Mouse (Mus musculus) common myeloid progenitor, adult 5-6 weeks (primary cell): ENCODE measurements around the gene Nacad. TPM values are rescaled to one million over a fixed set of nuclear protein-coding genes. Genes with fewer than 3 reads are reported as not detected.

Experiments
- ATAC-seq: replicated peaks from 2 replicates; pipeline ENCODE4 v1.8.0; 2016; ENCODE audit warnings: low read depth, mild to moderate bottlenecking, moderate TSS enrichment, inconsistent platforms; ENCODE audit not compliant: poor library complexity, severe bottlenecking
- total RNA-seq: library from RNA; stranded (forward); fragments of 200-1000, 187-1606 nt; gene quantifications from 2 replicates; pipeline ENCODE4 v1.2.3, GENCODE M21; 2017

The Nacad gene
- total RNA-seq, result not detected in 2 replicates

DNA sequence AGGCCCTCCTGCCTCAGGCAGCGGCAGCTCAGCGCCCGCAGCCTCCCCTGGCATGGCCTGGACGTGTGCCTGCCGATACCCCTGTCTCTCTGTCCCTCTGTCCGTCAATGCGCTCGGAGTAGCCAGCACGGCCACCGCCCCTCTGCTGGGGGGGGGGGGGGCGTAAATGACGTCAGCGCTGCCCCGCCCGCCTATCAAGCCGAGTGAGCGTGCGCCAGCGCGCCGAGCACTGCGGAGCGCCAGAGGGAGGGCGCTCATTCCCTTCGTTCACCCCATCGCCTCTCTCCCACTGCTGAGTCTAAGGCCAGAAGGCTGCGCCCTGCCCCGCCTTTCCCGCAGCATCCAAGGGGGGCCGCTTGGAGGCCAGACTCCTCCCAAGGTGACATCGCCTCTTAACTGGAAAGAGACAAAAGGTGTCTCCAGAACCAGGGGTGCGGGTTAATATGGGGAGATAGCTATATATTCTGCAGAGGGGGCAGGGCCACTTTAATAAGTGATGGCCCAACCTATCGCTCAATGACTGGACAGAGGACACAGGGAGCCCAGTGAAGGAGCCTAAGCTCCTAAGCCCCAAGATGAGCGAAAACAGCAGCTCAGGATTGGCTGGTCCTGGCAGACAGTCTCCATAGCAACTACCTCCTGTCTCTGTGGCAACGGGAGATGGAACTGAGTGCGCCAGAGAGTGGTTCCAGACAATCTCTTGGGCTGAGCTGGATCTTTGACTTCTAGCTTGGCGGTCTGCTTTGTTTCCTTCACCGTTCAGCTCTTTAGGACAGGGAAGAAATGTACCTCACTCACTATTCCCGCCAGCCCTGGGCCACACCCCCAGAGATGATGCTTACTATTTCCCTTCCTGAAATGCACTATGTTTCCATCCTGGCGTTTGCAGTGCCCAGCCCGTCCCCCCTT lies at the start of gene Nacad:
Gene Nacad, minus strand, starts transcription at position 563 of the 909 bp plus-strand sequence.
- ATAC-seq, result peak; percentile 24

DNA sequence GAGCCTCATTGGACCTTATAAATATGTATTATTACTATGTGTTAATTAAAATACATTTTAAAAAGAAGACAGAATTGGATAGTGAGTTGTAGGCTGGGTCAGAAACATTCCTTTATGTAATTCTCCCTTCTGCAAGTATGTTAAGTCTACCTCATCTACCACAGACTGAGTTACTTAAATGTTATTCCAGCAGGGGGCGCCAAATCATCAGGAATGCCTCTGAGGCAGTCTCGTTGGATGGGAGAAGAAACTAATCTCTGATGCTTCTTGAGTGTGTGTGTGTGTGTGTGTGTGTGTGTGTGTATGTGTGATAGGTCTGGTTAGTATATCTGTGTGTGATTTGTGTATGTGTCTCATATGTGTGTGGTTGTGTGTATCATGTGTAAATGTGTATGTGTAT lies 49.0 kb upstream of the Nacad start:
- peak; percentile 77 for ATAC-seq

DNA sequence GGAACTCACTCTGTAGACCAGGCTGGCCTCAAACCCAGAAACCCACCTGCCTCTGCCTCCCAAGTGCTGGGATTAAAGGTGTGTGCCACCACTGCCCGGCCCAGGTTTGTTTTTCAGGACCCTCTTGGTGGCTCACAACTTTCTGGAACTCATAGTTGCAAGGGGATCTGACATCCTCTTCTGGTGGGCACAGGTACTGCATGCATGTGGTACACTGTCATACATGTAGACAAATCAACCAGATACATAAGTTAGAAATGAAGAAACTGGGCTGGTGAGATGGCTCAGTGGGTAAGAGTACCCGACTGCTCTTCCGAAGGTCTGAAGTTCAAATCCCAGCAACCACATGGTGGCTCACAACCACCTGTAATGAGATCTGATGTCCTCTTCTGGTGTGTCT lies 47.1 kb upstream of the Nacad start:
- ATAC-seq, result peak; percentile 63; the same call in 1 of the 2 replicates

DNA sequence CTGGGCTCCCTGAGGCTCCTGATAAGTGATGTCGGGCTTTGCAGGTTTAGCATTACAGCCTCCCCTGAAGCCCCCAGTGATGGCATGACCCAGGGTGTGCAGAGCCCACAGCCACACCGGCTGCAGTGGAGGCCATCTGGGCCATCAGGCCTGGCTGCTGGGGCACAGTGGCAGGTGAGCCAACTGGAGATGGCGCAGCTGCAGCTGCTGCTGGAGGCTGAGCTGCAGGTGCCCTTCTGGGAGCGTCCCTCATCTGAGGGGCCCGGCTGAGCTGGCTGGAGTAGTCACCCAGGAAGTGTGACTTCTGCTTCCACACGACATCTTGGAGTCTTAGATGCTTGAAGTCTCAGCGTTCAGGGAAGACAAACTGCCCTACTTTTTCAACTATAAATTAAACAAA lies 44.7 kb upstream of the Nacad start:
- ATAC-seq, result no peak

DNA sequence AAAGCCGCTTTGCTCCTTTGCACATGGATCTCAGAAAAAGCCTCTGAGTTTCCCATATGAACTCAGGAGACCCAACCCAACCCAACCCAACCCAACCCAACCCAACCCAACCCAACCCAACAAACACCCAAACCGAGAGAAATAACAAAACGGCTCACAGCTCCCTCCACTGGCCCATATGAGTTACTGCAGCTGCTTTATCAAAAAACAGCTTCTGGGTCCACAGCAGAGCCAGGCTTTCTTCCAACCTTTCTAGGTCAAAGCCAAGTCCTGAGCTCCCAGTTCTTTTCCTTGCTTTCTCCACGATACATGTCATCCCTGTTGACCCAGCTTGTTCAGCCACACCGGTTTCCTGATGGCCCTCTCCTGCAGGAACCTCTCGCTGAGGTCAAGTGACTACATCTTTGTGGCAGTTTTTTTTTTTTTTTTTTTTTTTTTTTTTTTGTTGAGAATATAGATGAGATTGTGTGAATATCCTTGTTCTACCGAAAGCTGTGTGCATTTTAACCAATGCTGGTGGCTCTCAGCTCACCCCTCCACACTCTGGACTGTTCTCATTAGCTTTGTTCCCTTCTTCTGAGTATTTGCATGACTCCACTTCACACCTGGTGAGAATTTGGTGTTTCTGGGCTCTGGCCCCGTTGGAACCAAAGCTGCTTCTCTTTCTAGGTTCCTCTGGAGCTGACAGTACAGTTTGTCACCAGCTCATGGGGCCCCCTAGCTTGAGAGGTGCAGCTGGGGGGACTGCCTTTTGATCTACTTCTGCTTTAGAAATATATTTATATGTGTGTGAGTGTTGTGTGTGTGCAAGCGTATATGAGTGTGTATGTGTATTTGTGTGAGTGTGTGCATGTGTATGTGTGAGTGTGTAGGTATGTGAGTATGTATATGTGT lies 42.2 kb upstream of the Nacad start:
- 0 out of 2 replicates have a peak, but pooled peaks have one; percentile 29 for ATAC-seq

DNA sequence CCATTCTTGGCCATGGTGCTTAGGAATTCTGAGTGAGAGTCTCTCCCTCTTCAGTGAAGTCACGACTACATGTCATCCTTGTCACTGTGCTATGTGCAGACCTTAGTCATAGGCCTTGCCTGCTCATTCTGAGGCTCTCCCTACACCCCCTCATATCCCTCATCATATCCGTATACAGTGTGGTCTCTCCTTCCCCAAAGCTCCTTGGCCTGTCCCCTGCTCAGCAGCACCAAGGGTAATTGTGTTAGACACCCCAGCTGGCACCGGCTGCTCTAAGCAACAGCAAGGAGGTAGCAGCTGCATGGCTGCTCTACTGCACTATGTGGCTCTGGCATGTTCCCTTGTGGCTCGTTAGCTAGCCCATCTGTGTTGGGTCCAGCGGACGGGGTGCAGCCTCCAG lies 38.7 kb upstream of the Nacad start:
- no peak for ATAC-seq

DNA sequence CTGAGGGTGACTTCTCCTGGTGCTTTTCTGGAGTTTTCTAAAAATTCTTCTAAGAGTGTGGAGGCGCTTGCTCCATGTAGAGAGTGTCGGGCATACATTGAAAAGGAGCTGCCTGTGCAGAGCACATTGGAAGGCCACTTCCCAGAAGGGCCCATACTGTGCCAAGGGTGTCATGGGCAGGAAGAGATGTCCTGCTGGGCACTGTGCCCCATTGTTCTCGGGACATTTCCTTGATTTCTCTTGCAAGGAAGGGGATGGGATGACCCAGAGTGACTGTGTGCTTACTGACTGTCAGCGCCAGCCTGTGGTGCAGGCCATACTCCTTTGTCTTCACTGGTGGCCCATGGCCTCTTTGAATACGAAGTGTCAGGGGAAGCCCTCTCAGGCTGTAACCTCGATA lies 33.2 kb upstream of the Nacad start:
- no peak for ATAC-seq

DNA sequence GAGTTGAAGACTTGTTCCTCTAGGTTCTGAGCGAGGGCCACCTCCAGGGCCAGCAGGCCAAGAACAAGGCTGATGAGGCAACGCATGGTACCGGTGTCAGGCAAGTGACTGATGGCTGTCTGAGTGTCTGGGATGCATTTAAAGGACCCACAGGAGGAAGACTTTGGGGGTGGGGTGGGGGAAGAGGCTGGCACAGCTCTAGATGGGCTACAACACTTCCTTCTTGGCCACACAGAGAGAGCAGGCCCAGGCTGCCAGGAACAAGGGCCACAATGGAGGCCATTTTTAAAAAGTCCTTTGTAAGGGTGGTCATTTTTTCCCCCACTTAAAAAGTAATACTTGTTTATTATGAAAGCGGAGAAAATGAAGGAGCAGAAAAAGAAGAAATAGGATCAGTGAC lies 32.7 kb upstream of the Nacad start, which contains the start of gene Wap:
Gene Wap, minus strand, starts transcription at position 101 of the 400 bp plus-strand sequence.
- no peak for ATAC-seq

DNA sequence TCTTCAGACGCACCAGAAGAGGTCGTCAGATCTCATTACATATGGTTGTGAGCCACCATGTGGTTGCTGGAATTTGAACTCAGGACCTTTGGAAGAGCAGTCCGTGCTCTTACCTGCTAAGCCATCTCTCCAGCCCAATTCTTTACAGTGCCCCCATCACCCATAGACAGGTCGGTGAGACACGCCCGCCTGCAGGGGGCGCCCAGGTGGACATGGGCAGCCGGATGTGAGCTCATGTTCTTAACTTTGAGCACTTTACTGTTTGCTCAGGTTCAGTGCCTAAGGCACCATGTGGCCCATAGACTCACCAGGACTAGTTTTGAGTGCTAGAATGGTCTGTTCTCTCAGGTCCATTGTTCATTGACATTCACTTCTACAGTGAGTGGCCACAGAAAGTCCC lies 30.3 kb upstream of the Nacad start:
- ATAC-seq, result no peak

DNA sequence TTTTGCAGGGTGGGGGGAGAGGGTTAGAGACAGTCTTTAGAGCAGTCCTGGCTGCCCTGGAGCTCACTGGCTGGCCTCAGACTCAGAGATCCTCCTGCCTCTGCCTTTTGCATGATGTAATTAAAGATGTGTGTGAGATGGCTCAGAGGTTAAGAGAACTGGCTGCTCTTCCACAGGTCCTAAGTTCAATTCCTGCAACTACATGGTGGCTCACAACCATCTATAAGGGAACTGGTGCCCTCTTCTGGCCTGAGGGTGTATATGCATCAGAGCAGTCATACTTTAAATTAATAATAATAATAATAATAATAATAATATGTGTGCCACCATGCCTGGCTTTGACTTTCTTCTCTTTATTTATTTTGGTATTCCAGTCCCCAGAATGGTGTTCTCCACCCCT lies 23.8 kb upstream of the Nacad start:
- no peak for ATAC-seq

DNA sequence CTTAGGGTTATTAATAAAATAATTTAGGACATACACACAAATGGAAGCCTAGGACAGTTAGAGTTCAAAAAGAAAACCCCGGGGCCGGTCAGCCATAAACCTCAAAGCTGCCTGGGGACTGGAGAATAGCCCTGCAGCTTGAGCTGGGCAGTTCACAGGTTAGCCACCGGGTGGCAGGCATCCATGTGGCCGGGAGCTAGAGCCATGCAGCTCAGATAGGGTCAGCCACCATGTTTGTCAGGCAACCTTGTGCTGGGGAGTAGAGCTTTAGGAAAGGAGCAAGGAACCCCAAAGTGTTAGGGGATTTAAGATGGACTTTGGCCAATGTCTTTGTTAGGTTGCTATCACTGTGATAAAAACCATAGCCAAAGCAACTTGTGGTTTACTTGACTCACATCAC lies 22.7 kb upstream of the Nacad start:
- ATAC-seq, result peak; percentile 28; the same call in 1 of the 2 replicates

DNA sequence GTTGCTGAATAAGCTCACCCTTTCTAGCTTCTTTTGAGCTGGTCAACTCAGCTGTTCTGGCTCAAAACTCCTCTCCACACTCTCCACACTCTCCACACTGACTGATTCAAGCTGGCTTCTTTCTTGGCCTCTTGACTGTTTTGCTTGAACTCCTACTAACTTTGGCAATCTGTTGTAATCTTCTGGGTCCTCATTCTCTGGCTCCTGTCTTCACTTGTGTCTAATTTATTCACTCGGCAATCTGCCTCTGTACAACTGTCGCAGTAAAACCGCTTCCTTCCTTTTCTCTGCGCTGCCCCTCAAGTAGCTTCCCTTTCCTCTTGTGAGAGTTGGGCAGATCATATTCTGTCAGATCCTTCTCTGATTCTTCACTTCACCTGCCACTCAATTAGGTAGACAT lies 21.9 kb upstream of the Nacad start:
- peak; percentile 41 for ATAC-seq

DNA sequence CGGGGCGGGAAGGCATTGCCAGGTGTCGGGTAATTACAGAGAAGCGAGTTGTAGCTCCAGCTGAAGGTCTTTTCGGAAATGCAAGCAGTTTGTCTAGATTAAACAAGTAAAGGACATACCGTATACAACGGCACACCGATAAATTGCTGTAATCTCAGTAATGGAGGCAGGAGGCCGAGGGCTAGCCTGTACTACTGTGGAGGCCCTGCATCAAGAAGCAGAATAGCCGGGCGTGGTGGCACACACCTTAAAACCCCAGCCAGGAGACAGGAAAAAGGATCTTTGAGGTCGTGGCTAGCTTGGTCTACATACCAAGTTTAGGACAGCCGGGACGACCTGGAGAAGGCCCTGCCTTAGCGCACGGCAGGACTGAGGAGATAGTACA lies 20.5 kb upstream of the Nacad start:
- ATAC-seq, result no peak

DNA sequence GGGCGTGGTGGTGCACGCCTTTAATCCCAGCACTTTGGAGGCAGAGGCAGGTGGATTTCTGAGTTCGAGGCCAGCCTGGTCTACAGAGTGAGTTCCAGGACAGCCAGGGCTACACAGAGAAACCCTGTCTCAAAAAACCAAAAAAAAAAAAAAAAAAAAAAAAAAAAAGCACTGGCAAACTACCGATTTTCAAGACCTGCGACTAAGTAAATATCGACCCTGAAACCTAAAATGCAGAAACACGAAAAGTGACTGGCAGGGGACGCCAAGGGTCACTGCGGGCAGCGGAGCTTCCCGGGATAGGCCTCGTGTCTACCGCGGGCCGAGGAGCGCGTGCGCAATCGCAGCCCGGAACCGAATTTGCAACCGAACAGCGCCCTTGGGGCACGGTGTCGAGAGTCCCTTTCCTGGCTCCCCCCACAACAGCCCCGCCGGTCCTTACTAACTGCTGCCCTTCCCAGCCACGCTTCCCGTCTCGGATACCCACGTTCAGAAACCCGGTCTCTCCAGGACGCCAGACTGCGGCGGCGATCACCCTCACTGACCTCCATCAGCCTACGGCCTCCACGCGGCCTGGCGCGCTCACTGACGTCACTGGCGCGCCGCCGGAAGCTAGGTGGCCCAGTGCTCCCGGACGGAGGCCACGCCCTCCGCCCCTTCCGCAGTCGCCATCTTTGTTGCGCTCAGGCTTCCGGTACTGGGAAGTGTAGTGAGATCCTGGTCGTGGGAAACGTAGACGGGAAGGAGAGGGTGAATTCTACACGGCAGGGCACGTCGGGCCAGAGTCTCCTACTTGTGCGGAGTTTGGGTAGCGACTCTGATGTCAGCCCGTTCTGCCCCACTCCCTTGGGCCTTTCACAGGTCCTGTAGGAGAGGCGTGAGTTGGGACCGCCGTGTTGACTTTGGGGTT lies 19.9 kb upstream of the Nacad start, which contains the start of gene Tbrg4:
Gene Tbrg4, minus strand, starts transcription at position 590 of the 910 bp plus-strand sequence.
- peak; percentile 75 for ATAC-seq

DNA sequence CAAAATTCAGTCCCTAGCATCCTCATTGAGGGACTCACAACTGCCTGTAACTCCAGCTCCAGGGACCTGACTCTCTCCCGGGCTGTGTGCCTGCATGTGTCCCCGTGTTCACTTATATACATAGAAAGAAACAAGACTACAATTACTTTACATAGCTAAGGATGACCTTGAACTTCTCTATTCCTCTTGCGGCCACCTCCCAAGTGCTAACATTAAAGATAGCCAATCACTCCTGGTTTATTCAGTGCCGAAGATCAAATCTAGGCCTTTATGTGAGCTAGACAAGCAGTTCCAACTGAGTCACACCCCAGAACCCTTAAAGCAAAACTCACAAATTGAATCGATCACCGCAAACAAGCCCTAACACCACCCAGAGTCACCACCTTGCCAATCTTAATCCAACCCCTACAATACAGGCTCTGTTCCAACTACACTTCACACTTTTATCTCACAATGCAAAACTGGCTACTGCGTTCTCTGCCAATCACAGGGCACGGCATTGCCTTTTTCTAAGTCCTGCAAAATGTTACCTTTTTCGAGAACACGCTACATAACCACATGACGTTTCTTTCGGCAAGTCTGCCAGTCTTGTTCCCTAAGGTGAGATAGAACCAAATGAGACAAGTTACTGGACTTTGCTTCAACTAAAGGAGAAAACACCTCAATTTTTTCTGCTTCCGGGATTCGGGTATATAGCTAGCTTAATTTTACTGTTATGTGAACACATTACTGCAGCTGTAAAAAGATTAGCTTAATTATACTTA lies 18.9 kb upstream of the Nacad start:
- ATAC-seq, result no peak

DNA sequence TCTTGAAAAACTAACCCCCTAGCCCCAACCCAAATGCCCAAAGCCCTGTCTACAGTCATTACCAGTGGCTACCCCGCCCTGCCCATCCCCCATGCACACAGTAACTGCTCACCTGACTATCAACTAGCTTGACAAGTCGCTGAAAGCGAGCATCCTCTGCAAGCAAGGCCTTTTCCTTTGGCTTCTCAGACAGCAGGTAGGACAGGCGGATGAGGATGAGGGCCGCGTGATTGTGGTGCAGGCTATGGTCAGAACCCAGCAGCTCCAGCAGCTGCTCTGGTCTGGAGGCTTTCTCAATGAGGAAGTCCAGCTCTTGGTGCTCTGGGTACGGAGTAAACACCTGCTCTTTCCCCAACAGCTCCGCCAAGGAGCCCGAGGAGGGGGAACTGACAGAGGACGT lies 17.9 kb upstream of the Nacad start:
- peak; percentile 13; the same call in 1 of the 2 replicates for ATAC-seq

DNA sequence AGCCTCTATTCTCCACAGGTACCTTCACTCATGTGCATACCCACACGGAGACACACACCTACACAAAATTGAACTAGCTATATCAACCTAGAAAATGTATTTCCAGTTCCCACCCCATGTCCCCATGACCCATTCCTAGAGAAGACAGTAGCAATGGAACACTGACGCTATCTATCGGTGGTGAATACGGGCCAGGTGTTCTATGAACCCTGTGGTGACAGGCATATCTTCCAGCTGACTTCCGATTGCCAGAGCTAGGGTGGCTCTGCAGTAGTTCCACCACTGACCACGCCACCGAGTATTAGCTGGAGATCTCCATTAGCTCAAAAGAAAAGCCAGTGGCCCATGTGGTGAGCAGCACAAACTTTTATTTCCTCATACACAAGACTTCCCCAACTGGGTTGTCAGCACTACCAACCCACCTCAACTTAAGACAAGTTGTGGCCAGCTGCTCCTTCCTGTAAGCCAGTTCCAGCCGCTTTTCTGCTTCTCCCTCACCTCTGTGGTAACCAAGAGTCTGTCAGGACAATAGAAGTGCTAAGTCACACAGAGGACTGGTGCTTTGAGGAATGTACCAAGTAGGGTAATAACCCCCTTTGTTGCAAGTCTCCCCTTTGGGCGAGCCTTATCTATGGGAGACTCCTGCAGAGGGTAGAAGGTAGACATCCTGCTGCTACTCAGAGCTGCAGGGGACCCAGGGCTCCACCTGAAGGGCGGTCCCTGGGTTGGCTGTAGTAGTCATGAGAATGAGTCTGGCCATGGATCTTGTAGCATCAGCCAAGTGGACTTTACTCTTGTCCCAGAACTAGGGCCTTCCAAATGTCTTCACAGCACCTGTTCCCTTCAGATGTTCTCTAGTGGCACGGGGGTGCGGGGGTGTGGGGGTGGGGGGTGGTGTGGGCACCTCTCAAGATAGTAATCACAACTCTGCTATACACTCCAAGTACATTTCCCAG lies 9.7 kb upstream of the Nacad start:
- peak; percentile 80 for ATAC-seq

DNA sequence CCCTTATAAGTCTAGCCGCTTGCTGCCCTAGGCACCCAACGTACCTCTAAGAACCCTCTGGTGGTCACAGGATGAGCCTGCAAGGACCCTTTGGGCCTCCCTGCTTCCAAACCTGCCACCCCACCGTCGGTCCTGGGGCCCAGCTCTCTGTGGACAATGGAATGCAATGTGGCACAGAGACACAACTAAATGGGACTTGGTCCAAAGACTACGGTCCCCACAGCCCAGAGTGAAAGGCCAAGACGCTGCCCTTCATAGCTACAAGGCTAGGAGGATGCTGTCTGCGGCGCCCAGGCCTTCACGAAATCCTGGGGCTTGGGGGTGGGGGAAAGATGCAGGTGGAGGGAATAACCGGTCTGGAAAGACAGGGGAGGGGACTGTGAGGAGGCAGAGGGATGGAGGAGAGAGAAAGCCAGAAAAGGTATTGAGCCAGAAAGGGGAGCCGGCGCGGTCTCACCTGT lies 802 bp downstream of the Nacad start:
- no peak for ATAC-seq
